Mouse (Mus musculus) heart, embryonic 10.5 days (tissue): ENCODE data around the gene Sox5. TPM values are rescaled to one million over a fixed set of nuclear protein-coding genes. Genes with fewer than 3 reads are reported as not detected.
A peak's percentile ranks its signal among the peaks of the same experiment; 100 is the strongest.

Experiments
- DNase-seq: peaks from one replicate; pipeline ENCODE4 v3.0.0-alpha.2; 2017; ENCODE audit warnings: low spot score
- H3K27ac ChIP-seq: fragments of 300-500 bp; sonication (generic); 2 replicates; pipeline ENCODE4 v1.5.1; 2016; ENCODE audit warnings: mild to moderate bottlenecking
- H3K27me3 ChIP-seq: fragments of 300-500 bp; sonication (generic); 2 replicates; pipeline ENCODE4 v1.6.1; 2016; ENCODE audit warnings: mild to moderate bottlenecking; ENCODE audit not compliant: poor library complexity, insufficient read depth, severe bottlenecking
- H3K36me3 ChIP-seq: fragments of 300-500 bp; sonication (generic); 2 replicates; pipeline ENCODE4 v1.6.1; 2016; ENCODE audit warnings: mild to moderate bottlenecking, moderate library complexity
- H3K4me1 ChIP-seq: fragments of 300-500 bp; sonication (generic); 2 replicates; pipeline ENCODE4 v1.6.1; 2016; ENCODE audit warnings: mild to moderate bottlenecking
- H3K4me3 ChIP-seq: fragments of 300-500 bp; sonication (generic); 2 replicates; pipeline ENCODE4 v1.5.1; 2016; ENCODE audit warnings: mild to moderate bottlenecking, moderate library complexity
- H3K9me3 ChIP-seq: fragments of 300-500 bp; sonication (generic); 2 replicates; pipeline ENCODE4 v1.6.1; 2016; ENCODE audit warnings: mild to moderate bottlenecking, moderate library complexity
- WGBS: fragments of 180-500 bp; shearing (Covaris S2); methylation state at CpG from one replicate; pipeline ENCODE4 v1.1.7; 2016; 5-methylcytosine and 5-hydroxymethylcytosine counted together
- polyA plus RNA-seq: library from polyadenylated mRNA; unstranded; fragments of >200 nt; fragmentation: Nextera tagmentation; extraction: Ambion mirVana; gene quantifications from 2 replicates; pipeline ENCODE4 v1.2.1, GENCODE M21; 2016

Sox5 gene
- polyA plus RNA-seq, 1 experiment from 2014 or later, result 17.1 TPM

DNA sequence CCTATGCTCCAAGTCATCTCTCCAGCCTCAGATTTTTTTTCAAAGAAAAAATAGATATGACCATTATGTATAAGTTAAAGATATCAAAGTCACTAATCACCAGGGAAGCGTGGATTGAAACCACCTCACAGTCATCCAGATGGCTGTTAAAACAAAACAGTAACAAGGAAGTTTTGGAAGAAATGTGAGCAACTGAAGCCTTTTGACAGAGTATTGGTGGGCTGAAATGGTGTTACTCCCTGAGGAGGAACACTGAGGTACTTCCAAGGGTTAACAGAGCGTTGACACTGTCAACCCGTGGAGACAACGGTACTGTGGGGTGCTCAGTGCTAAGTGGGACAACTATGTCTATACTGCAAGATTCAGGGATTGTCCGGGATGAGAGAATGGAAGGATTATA lies 44.0 kb downstream of the Sox5 start:
- DNase-seq, result no peak
- no peak overlapping the region for H3K27ac ChIP-seq
- no peaks in the 10 kb centered on the region for H3K27me3 ChIP-seq
- 83% methylated on average over 5 of the region's 5 CpGs for WGBS
- 0 out of 2 replicates have a peak, but pooled peaks cover 8% of the 10 kb centered on the region for H3K4me1 ChIP-seq
- H3K36me3 ChIP-seq, result no peaks in the 10 kb centered on the region
- H3K4me3 ChIP-seq, result no peak overlapping the region
- H3K9me3 ChIP-seq, result no peaks in the 10 kb centered on the region

DNA sequence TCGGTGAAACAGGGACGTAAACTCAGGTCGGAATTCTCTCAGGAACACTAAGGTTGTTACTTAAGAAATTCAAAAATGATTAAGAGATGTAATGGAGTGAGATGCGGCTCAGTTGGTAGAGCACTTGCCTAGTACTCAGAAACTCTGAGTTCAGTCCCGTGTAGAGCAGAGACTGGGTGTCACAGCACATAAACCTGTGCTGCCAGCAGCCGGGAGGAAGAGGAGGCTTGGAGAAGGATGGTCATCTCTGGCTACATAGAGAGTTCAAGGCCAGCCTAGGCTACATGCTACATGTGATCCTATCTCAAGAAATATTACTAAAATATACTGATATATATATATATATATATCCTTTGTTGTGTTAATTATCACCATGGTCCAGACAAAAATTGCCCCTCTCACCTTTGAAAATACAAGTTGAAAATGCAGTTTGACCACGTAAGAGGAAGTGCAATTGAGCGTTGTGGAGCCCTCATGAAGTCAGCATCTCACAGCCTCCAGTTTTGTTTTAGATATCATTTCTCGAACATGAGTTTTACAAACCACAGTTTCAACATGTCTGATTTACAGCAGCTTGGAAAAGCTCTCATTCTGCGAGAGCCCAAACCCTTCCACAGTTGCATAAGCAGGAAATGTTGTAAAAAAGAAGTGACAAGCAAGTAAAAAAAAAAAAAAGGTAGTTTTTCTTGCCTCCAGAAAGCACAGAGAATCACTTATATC lies 50.4 kb downstream of the Sox5 start:
- H3K4me1 ChIP-seq, result no peaks in the 10 kb centered on the region
- DNase-seq, result peak; percentile 58
- H3K27me3 ChIP-seq, result no peaks in the 10 kb centered on the region
- no peaks in the 10 kb centered on the region for H3K36me3 ChIP-seq
- H3K4me3 ChIP-seq, result no peak overlapping the region
- 88% methylated on average over 10 of the region's 10 CpGs for WGBS
- no peak overlapping the region for H3K27ac ChIP-seq
- H3K9me3 ChIP-seq, result no peaks in the 10 kb centered on the region

GRCm38 (mm10) chr6:144723530-144724144 lies 58.1 kb downstream of the Sox5 start:
- no peaks in the 10 kb centered on the region for H3K9me3 ChIP-seq

DNA sequence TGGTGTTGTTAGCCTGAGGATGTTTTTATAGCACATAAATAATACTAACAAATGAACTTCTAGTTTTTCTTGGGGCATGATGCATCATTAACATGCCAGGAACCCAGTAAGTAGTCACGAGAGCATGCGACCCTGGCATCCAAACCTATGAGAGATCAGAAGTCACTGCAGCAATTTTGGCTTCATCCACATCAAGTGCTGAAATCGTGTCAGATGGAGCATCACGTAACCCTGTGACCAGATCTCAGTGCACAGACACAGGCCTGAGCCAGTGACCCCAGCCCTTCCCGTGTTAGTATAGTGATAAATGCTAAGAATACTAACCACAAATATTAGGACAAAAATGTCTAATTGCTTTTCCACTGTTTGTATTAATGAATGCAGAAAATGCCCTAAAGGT lies 58.8 kb downstream of the Sox5 start:
- Histone ChIP-seq H3K27ac (no peak overlapping the region), H3K9me3 (no peaks in the 10 kb centered on the region), H3K27me3 (no peaks in the 10 kb centered on the region), H3K36me3 (no peaks in the 10 kb centered on the region), H3K4me1 (no peaks in the 10 kb centered on the region), H3K4me3 (no peak overlapping the region)
- 85% methylated on average over 5 of the region's 5 CpGs for whole genome bisulfite sequencing
- DNase-seq, result no peak

More at GRCm38 (mm10) chr6:144723530-144724144, 58.1 kb downstream of the Sox5 start:
- WGBS, result 73% methylated on average over 12 of the region's 12 CpGs
- Histone ChIP-seq H3K27ac (no peak overlapping the region), H3K27me3 (no peaks in the 10 kb centered on the region), H3K36me3 (no peaks in the 10 kb centered on the region), H3K4me1 (no peaks in the 10 kb centered on the region), H3K4me3 (no peak overlapping the region)
- DNase-seq, result no peak

DNA sequence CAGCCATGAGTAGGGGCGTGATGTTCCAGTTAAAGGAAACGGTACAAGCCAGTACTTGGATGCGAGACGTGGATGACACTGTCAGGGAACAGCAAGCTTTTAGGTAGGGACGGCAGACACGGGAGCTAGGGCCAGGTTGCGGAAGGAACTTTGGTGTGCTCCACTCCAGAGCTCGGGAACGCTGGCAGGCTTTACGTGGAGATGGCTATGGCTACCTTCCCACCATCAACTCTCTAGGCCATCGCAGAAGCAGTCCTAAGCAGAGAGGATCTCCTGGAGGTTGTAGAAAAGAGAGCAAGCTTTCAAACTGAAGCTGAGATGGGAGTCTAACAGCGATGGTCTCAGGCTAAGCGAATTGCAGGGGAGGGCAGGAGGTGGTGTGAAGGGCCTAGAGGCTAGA lies 60.9 kb downstream of the Sox5 start:
- DNase-seq, result no peak
- H3K27me3 ChIP-seq, result no peaks in the 10 kb centered on the region
- 95% methylated on average over 13 of the region's 13 CpGs for WGBS
- no peaks in the 10 kb centered on the region for H3K36me3 ChIP-seq
- no peaks in the 10 kb centered on the region for H3K9me3 ChIP-seq
- peaks cover 10% of the 10 kb centered on the region; the same call in 1 of the 2 replicates for H3K4me1 ChIP-seq
- H3K27ac ChIP-seq, result no peak overlapping the region
- no peak overlapping the region for H3K4me3 ChIP-seq

DNA sequence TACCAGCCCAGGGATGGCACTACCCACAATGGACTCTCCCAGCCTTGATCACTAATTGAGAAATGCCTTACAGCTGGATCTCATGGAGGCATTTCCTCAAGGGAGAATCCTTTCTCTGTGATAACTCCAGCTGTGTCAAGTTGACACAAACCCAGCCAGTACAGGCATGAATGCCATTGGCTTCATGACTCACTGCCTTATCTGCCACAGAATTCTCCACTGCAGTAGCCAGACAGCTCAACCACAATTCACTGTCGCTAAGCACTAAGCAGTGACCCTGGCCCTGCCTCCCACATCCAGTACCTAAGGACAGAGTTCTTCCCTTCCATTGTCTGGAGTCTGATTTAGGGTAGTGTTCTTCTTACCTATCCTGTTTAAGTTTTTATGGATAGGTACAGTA lies 65.4 kb downstream of the Sox5 start:
- H3K4me3 ChIP-seq, result no peak overlapping the region
- H3K27ac ChIP-seq, result no peak overlapping the region
- H3K27me3 ChIP-seq, result no peaks in the 10 kb centered on the region
- H3K4me1 ChIP-seq, result peaks cover 30% of the 10 kb centered on the region
- no peaks in the 10 kb centered on the region for H3K9me3 ChIP-seq
- DNase-seq, result peak; percentile 78
- 10% methylated on average over 1 of the region's 1 CpGs for WGBS
- H3K36me3 ChIP-seq, result no peaks in the 10 kb centered on the region

- H3K36me3 ChIP-seq, result no peaks in the 10 kb centered on the region
- peaks cover 56% of the 10 kb centered on the region for H3K4me1 ChIP-seq
- H3K27ac ChIP-seq, result peak overlapping the region; percentile 77
- 34% methylated on average over 9 of the region's 9 CpGs for WGBS
- no peaks in the 10 kb centered on the region for H3K9me3 ChIP-seq
- no peaks in the 10 kb centered on the region for H3K27me3 ChIP-seq
- peak; percentile 82 for DNase-seq
- H3K4me3 ChIP-seq, result no peak overlapping the region
Observed at GRCm38 (mm10) chr6:144711841-144712240, 69.9 kb downstream of the Sox5 start.

- WGBS, result 24% methylated on average over 5 of the region's 5 CpGs
- no peak overlapping the region for H3K4me3 ChIP-seq
- peaks cover 50% of the 10 kb centered on the region for H3K4me1 ChIP-seq
- H3K36me3 ChIP-seq, result no peaks in the 10 kb centered on the region
- no peaks in the 10 kb centered on the region for H3K9me3 ChIP-seq
- no peaks in the 10 kb centered on the region for H3K27me3 ChIP-seq
- DNase-seq, result no peak
- H3K27ac ChIP-seq, result peak overlapping the region; percentile 70
Observed at GRCm38 (mm10) chr6:144710816-144711215, 71.0 kb downstream of the Sox5 start.

DNA sequence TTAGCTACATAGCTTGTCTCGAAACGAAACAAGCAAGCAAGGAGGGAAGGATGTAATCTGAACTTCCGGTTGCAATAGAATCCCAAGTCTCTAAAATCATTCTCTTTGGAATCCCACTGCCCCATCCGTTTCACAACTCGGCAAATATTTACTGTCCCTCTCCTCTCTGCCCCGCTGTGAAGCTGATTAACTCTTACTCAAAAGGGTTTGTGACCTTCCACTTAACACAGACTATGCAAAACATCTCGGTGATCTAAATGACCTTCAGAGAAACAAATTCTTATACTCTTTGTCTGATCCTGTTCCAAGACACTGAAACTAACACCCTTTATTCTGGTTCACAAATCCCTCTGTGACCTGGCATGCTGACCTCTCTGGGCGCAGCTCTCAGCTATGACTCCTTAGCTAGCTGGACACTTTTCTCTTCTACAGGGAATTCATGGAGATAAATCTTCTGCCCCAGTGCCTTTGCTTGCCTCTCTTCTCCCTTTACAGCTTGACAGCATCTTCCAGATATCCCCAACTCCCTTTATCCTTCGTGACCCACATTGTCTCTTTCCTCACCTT lies 72.1 kb downstream of the Sox5 start:
- Histone ChIP-seq H3K4me3 (no peak overlapping the region), H3K4me1 (peaks cover 47% of the 10 kb centered on the region), H3K9me3 (no peaks in the 10 kb centered on the region), H3K27me3 (no peaks in the 10 kb centered on the region), H3K36me3 (no peaks in the 10 kb centered on the region), H3K27ac (no peak overlapping the region; the same call in 1 of the 2 replicates)
- DNase-seq, result no peak
- 74% methylated on average over 9 of the region's 9 CpGs for WGBS

GRCm38 (mm10) chr6:144708410-144708809 lies 73.4 kb downstream of the Sox5 start:
- no peak overlapping the region for H3K27ac ChIP-seq
- H3K36me3 ChIP-seq, result no peaks in the 10 kb centered on the region
- no peak overlapping the region for H3K4me3 ChIP-seq
- H3K4me1 ChIP-seq, result peaks cover 39% of the 10 kb centered on the region
- 76% methylated on average over 4 of the region's 4 CpGs for WGBS
- no peaks in the 10 kb centered on the region for H3K27me3 ChIP-seq
- no peak for DNase-seq
- H3K9me3 ChIP-seq, result no peaks in the 10 kb centered on the region

DNA sequence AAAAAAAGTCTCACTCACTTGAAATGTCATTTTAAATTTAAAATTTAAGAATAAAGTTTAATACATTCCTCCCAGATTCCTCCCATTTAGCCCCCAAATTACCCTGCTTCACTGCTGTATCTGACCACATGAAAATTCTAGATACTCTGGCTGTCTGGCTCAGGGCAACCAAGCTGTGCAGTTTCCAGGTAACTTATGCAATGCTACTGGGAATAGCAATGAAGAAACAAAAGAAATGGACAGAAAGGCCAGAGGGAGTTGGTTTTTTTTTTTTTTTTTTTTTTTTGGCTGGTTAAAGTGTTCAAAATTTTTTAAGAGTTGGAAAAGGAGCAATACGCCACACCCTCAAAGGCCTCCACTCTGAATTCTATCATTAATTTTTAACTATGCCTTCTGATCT lies 73.8 kb downstream of the Sox5 start:
- no peaks in the 10 kb centered on the region for H3K27me3 ChIP-seq
- H3K9me3 ChIP-seq, result no peaks in the 10 kb centered on the region
- no peaks in the 10 kb centered on the region for H3K36me3 ChIP-seq
- no peak overlapping the region for H3K4me3 ChIP-seq
- DNase-seq, result no peak
- no peak overlapping the region for H3K27ac ChIP-seq
- H3K4me1 ChIP-seq, result peaks cover 39% of the 10 kb centered on the region
- 100% methylated on average over 1 of the region's 1 CpGs for WGBS

- Histone ChIP-seq H3K27ac (no peak overlapping the region), H3K27me3 (no peaks in the 10 kb centered on the region), H3K36me3 (no peaks in the 10 kb centered on the region), H3K4me1 (peaks cover 19% of the 10 kb centered on the region), H3K9me3 (no peaks in the 10 kb centered on the region), H3K4me3 (no peak overlapping the region)
- WGBS, result 41% methylated on average over 5 of the region's 5 CpGs
- DNase-seq, result peak; percentile 53
Observed at GRCm38 (mm10) chr6:144704962-144705361, 76.8 kb downstream of the Sox5 start.

- Histone ChIP-seq H3K9me3 (no peaks in the 10 kb centered on the region), H3K4me3 (no peak overlapping the region), H3K36me3 (no peaks in the 10 kb centered on the region), H3K27me3 (no peaks in the 10 kb centered on the region), H3K4me1 (peaks cover 7% of the 10 kb centered on the region), H3K27ac (no peak overlapping the region)
- WGBS, result 18% methylated on average over 4 of the region's 4 CpGs
- no peak for DNase-seq
Observed at GRCm38 (mm10) chr6:144695660-144696059, 86.1 kb downstream of the Sox5 start.
